Mouse (Mus musculus) CD4-positive helper T cell, adult 2 months (primary cell): Measurements from ENCODE around the gene Dtnb.

Source experiments
- DNase-seq: peaks from one replicate; pipeline ENCODE4 v3.0.0-alpha.2; 2012; ENCODE audit warnings: low read depth, missing footprints, low spot score

The Dtnb gene

DNA sequence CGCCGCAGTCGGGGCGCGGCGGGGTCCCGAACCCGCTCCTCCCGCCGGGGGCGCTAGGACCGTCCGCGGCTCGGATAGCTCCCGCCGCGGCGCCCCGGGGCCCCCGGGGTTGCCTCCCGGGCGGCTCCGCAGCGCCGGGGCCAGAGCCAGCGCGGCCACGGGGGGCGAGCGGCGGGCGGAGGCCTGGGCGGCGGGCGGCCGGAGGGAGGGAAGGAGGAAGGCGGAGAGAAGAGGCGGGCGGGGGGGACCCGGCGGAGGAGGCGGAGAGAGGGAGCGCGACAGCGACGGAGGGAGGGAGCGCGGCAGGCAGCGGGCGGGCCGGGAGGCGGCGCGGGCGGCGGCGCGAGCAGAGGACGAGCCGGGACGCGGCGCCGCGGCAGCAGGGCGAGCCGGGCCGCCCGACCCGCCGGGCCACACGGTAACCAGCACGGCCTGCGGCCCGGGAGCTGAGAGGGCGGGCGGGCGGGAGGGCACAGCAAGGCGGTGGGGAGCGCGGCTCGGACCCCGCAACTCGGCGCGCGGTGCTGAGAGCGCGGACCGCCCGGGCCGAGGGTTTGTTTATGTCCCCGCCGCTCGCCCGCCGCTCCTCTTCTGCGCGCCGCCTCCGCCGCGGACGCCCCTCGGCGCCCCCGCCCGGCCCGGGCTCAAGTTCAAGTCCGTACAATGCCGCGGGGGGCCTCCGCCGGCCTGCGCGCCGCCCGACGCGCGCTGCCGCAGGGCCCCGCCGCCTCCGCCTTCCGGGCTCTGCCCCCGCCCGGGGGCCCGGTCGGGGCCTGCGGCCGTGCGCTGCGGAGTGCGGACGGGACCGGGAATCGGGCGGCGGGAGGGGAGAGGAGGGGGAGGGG is 234.7 kb downstream of the Dtnb start:
- peak; percentile 75 for DNase-seq

DNA sequence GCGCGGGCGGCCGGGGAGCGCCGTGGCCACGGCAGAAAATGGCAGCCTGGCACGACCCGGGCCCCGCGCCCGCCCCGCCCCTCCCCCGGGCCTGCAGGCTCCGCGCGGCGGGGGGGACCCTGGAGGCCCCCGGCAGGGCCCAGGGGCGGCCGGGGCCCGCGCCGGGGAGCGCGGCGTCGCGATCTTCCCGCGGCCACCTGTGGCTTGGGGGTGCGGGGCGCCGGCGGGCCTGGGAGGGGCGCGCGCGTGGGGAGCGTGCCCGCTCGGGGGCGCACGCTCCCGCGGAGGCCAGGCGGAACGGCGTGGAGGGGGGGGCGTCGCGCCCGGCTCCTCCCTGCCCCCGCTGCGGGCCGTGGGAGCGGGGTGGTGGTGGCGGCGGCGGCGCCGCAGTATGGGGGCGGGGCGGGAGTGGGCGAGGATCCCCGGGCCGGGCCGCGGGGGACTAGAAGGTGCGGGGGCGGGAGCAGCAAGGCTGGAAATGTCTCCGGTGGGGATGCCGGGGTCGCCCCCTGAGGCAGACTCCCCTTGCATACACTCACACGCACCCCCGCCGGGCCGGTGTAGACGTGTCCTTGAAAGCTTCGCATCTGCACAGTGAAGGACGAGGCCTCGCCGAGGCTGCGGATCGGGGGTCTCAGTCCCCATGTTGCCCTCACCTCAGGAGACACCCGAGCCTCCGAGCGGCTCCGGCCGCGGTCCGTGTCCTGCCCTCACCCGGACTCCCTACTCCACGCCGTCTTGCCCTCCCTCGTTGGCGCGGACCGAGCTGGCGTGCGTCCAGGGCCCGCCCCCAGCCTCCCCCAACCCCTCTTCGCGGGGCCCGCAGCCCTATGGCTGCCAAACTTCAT is 235.6 kb downstream of the Dtnb start:
- DNase-seq: peak; percentile 65

DNA sequence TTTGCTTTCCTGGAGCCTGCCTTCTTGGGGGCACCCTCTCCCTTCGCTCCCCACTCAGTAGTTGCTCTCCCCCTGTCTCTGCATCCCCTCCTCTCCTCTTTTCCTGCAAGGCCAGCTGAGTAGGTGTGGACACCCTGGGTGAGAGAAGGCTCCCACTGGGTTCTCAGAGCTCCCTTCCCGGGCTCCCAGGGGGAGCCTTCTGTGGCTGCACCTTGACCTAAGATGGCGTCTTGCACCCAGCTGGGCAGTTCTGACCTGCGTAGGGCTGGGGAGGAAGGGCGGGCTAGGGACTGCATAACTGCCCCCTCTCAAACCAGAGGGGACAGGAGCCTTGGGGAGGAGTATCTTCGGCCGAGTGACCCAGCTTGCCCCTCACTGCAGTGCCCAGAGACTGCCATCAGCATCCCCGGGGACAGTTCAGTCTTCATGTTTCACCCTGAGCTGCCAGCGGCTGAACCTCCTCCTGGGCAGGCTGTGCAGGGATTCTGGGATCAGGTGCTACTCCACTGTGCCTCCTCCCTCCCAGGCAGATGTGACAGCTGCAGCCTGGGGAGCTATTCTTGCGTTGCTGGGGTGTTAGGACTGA is 236.3 kb downstream of the Dtnb start:
- no peak for DNase-seq

DNA sequence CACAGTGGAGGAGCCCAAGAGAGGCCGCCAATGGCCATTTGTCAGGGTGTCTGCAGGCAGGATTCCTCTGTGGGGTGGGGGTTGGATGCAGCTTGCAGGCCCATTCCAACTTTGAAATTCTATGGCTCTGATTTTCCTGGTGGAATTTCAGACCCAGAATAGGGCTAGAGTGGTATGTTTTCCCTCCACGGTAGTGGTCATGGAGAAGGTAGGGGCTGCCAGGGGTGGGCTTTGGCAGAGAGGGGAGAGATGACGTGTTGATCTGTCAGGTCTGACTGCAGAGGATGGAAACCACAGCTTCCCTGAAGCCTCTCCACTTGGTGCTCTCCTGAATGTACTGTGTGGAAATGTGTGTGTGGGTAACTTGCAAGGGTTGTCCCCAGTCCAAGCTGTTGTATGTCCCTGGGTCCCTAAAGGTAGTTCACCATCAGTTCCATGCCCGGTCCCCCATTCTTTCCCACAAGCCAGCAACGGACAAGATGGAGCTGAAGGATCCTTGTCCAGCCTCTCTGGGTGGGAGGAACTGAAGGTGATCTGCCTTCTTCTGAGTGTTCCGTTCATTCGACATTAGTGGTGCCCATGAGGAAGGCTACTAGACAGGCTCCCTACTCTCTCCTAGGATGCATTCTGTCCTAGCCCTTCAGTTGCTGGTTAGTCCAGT is 237.5 kb downstream of the Dtnb start:
- no peak for DNase-seq

DNA sequence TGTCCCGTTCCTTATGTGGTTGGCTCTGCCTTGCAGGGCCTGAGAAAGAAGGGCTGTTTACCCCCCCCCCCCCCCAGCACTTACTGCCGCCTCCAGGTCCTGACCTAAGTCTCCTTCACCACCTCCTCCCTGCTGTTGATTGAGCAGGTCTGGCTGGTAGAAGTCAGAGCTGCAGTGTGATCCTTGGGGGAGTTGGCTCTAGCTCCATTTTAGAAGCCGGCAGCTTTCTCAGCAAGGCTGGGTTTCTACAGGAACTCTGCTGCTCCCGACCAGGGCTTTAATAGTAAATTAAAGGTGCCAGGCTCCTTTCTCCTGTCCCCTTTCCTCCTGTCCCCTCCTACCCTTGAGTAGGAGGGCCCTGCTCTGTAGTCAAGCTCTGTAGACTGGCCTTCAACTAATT is 238.3 kb downstream of the Dtnb start:
- no peak for DNase-seq

DNA sequence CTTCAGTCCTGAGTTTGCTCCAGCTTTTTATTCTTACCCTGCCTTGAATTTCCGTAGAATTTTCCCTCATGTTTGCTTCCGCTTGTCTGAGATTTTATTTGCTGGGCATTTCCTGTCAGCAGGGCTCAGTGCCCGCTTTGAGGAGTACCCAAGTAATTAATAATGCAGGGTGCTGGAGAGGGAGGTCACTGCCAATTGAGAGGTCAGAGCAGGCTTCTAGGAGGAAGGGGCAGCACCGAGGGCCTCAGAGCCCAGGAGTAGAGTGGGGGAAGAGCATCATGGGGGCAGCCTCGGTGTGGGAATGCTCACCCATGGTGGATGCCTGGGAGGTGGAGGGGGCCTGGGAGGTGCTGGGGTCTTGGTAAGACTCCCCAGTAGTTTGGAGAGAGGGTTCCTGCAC is 239.4 kb downstream of the Dtnb start:
- DNase-seq: no peak

DNA sequence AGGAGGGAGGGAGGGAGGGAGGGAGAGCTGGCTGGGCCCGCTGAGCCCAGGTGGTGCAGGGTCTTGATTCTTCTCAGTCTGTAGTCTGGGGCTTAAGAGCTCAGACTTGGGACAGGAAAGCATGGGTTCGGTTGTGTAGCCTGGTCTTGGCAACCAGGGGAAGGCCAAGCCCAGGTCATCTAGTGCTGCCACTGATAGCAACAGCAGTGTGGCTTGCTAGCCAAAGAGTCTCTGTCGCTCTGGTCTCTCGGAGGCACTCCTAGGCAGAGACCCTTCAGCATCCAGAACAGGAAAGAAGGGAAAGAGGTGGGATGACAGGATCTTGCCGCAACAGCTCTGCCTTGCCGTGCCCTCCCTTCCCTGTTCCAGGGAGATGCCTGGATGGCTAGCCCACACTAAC is 240.1 kb downstream of the Dtnb start:
- DNase-seq: no peak

DNA sequence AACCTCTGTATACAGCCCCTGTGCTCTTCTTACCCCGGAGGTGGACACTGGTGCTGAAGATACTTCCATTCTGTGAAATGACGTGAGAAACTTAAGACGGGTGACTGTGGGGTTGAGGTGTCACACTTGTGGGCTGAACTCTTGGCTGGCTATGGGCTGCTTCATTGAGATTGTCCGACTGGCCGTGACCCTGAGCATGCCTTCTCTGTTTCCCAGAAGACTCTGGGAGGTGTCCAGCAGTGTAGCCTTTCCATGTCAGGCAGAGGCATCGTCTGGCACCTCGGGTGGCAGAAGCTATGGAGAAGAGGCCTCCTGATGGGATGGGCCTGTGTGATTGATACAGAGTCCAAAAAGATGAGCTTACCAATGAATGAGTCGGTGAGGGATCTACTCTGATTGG is 241.0 kb downstream of the Dtnb start:
- DNase-seq: no peak

DNA sequence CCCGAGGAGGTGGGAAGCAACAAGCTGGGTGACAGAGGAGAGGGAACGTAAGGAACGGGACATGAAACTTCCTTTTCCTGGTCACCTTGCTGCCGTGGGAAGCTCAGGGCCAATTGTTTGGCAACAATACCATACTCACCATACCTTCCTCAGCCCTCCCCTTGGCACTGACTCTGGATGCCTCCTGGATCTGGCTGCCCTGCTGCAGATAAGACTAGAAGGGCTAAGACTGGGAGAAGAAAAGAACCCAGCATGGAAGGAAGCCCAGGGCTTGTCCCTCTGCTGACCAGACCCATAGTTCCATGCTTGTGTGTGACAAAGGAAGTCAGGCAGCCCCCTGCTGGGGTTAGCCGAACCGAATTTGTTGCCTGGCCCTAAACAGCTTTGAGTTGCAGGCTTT is 243.2 kb downstream of the Dtnb start:
- no peak for DNase-seq

DNA sequence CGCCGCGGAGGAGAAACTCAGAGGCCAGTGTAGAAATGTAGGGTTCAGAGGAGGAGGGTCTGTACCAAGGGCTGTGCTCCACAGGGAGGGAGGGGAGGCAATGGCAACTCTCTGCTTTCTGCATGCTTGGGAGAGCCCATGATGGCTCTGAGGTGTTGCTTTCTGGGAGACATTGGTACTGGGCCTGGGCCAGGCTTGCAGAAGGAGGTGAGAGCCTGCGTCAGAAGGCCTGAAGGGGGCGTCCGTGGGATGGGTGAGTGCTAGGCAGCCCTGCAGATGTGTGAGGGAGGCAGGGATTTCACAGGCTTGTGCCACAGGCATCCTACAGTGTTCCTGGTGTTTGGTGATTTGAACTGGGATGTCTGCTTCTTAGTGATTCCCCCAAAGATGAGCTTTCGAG is 244.9 kb downstream of the Dtnb start:
- DNase-seq: no peak

DNA sequence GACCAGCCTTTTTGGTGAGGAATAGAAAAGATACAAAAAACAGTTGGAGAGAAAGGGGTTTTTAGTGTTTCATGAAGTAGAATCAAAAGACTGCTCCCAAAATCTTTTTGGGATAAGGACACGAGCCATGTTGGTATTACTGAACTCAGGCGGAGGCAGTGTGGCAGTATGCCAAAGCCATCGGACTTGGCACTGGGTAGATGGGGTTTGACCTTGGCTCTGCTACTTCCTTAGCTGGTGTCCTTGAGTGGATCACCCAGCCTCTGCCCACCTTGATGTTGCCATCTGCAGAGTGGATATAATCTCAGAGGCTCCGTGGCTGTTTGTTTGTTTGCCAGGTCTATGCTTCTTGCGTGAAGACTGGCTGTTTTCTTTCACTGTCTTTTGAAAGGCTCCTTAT is 245.4 kb downstream of the Dtnb start:
- no peak for DNase-seq

DNA sequence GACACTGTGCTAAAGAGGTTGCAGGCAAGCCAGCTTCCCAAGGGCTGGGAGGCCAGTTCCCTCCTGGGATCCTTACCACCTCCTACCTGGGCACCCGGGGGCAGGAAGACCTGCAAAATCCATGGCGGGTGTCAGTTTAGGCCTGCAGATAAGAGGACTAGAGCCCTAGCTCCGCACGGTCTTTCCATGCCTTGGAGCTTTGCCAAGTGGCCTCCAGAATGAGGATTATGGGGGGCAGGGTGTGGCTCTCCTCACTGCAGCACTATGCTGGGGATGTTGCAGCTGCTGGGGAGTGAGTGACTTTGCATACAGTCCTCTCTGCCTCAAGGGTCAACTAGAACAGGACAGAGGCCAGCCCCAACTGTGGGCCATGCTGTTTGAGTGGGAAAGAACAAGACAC is 247.7 kb downstream of the Dtnb start:
- DNase-seq: no peak

DNA sequence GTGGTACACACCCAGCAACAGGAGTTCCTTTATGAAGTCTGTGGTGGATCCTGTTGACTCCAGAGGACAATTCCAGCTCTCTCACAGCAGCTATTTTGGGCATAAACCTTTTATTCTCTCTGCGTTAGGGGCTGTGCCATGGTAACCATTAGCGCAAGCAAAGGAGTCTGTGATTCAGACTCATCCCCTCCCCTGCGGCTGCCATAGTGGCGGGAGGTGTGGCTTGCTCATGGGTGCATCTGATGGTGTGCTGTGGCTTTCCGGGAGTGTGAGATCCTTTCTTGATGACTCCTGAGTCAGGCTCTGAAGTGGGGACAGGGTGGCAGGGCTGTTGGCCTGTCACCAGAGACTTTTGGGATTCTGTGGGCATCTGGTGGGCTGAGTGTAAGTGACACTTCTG is 251.2 kb downstream of the Dtnb start:
- peak; percentile 57 for DNase-seq

DNA sequence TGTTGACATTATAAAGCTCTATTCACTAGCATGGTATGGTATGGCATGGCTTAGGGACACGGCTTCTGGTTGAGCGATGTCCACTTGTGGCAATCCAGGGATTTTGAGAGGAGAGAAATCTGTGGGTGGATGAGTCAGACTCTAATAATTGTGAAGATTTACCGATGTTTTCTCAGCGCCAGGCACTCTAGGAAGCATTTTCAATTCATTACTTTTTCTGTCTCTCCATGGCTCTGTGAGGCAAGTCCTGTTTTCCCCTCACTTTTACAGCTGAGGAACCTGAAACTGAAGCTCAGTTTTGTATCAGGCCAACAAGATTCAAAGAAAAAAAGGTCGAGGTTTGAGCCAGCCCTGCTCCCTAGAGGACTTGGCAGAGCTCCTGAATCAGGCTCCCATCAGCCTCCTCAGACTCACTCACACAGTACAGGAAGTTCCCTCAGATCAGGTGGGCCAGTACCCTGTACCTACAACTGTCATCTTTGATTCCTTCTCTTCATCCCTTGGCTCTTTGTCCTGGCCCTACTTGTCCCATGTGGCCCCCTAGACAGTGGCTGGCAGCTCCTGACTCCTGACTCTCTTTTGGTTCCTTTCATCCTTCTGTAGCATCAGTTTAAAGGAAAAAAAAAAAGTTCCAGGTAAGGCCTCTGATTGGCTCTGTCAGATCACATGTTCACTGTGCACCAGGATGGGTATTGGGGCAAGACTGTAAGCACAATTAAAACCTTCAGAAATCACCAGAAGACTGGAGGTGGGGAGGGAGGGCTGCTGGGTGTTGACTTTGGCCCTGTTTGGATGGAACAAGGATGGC is 252.9 kb downstream of the Dtnb start:
- DNase-seq: no peak

DNA sequence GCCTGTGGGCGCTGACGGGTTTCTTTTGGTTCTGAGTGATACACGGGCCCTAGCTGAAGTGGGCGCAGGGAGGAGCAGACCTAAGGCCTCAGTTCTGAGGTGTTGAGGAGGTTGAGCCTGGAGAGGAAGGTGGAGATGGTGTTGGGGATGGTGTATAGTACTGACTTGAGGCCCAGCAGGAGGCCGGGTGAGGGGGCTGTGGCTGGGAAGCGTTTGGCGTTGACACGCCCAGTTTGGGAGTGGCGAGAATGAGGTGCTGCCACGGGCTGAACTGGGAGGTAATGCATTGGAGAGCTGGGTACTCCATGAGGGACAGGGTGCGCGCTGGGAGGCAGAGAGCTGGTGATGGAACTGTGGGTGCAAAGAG is 253.5 kb downstream of the Dtnb start:
- DNase-seq: no peak

DNA sequence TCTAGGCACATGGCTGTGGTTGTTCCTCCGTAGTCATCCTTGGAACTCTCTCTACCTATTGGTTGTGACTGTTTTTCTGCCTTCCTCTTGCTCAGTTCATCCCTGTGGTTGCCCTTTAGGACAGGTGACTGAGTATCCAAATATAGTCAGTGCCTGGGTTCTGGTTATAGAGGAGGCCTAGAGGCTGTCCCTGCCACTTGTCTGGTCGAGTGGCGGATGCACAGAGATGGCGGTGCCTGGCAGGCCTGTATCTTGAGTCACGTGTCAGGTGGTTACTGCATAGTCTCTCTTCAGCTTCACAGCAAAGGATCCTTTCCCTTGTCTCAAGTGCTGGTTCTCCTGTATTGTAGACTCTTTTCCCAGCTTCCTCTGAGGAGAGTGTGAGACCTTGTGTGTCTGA is 255.6 kb downstream of the Dtnb start:
- DNase-seq: no peak
